Mouse (Mus musculus) cerebellum, adult 2 months (tissue): Measurements from ENCODE around the gene Tle6.

Experiments
- CTCF ChIP-seq: fragments of 200-500 bp; IDR thresholded peaks from 2 replicates; pipeline ENCODE4 v1.5.1; 2011; ENCODE audit warnings: low read depth, mild to moderate bottlenecking, control low read depth, low read length, moderate library complexity, borderline replicate concordance; ENCODE audit not compliant: insufficient read depth
- POLR2A ChIP-seq: fragments of 200-500 bp; IDR thresholded peaks from 2 replicates; pipeline ENCODE4 v1.6.1; 2011; ENCODE audit warnings: low read length, control low read depth, borderline replicate concordance; ENCODE audit not compliant: insufficient read depth

DNA sequence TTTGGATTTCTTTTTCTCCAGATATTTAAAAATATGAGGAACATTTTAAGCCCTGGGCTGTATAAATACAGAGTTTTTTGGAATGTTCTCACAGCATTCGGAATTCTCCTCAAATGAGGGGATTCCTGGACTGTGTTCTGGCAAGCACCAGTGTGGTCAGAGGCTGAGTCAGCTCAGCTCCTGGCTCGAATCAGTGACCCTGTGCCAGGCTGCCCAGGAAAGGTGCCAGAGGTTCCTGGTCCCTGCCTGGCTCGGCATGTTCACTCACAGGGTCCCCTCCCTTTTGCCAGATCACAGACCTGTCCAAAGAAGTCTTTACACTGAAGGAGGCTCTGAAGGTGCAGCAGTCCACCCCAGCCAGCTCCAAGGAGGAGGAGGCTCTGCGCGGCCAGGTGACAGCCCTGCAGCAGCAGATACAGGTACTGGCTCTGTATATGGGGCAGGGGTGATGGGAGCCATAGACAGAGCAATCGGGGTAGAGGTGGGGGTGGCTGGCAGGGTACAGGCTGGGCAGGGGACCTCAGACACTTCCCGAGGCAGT is 45.2 kb upstream of the Tle6 start:
- TF ChIP-seq CTCF (no peak), POLR2A (no peak)
